Mouse (Mus musculus) NIH3T3 (cell line): ENCODE measurements around the gene Mark3.
"Not testable (repeated sequence)": the region's sequence is repeated elsewhere in the genome, so short reads cannot be mapped to it uniquely, and the experiment has no call there.

ENCODE experiments used
- DNase-seq: peaks from one replicate; pipeline ENCODE4 v3.0.0-alpha.2; 2012; ENCODE audit warnings: low read depth

Mark3 gene

DNA sequence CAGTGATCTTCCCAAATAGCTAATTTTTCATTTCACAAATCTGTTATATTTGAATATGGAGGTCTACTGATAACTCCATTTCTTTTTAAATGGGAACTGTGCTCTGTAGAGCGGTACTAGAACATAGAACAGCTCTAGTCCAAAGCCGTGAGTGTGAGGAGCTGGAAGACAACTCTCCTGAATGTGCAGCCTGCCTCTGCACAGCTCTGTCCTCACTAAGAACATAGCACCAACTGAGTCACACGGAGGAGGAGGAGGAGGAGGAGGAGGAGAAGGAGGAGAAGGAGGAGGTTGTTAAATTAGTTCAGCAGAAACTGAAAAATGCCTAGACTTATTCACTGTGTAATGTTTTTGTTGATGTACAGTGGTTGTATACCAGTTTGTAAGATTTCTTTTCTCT, 78.6 kb downstream of the Mark3 start:
- no peak for DNase-seq

DNA sequence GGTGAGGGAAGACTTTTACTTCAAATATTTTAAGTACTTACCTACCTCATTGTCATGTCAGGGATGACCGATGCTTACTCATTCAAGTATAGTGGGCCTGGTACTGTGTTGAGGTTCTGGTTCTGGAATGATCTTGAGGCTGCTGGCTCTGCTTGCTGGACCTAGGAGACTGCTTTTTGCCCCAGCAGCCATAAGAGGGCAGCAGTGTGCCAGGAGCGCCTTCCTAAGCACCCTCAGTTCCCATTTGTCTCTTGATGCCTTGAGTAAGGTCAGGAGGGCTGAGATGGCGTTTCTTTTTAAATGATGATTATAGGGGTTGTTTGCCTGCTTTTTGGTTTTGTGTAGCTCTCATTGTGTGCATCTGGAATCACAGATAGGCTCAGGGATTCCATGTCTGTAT, 79.1 kb downstream of the Mark3 start:
- peak; percentile 87 for DNase-seq

DNA sequence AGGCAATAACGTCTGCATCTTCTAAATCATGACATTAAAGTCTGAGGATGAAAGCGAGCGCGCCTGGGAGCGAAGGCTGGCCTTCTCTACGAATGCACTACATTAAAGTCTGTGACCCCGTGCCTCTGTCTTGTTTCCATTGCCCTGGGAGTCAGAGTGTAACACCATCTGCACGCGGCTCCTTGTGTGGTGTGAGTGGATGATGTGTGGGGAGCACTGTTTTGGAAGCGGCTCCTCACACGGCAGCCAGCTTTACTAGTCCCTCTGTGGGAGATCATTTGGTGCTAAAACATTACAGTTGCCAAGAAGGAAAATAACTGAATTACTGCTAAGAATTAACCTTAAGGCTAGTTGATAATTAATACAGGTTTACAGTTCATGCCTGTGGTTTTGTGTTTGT, 81.4 kb downstream of the Mark3 start:
- DNase-seq: no peak

DNA sequence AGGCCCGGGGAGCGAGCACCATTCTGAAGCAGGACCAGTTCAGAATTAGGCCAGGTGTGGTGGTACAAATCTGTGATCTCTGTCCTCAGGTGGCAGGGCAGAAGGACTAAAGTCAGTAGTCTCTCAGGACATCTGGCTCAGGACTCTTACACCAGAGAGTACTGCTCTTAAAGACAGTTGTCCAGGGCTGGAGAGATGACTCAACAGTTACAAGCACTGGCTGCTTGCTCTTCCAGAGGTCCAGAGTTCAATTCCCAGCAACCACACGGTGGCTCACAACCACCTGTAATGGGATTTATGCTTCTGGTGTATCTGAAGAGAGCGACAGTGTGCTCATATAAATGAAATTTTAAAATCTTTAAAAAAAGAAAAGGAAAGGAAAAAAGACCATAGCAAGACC, 85.0 kb downstream of the Mark3 start:
- DNase-seq: no peak

DNA sequence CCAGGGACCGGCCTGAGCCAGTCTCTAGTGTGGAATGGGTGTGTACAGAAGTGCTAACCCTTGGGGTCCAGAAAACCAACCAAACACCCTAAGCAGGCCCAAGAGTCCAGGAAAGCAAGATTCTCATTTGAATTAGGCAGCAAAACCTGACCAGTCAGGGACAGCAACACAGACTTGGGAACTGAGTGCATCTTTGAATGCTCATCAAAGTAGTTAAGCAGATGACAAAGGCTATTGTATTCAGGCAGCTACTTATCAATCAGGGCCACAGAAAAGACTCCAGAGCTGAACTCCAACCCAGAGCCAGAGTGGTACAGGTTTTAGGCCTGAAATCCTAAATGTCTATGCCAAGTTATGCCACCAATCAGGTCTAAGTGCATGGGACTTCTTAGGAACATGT, 86.3 kb downstream of the Mark3 start:
- DNase-seq: no peak

DNA sequence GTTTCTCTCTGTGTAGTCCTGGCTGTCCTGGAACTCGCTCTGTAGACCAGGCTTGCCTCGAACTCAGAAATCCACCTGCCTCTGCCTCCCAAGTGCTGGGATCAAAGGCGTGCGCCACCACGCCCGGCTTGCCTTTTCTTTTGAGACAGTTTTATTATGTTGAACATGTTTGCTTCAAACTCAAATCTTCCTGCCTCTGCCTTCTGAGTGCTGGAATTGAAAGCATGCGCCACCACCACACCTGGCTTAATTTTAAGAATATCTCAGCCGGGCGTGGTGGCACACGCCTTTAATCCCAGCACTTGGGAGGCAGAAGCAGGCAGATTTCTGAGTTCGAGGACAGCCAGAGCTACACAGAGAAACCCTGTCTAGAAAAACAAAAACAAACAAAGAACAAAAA, 87.2 kb downstream of the Mark3 start:
- not testable (repeated sequence) for DNase-seq

DNA sequence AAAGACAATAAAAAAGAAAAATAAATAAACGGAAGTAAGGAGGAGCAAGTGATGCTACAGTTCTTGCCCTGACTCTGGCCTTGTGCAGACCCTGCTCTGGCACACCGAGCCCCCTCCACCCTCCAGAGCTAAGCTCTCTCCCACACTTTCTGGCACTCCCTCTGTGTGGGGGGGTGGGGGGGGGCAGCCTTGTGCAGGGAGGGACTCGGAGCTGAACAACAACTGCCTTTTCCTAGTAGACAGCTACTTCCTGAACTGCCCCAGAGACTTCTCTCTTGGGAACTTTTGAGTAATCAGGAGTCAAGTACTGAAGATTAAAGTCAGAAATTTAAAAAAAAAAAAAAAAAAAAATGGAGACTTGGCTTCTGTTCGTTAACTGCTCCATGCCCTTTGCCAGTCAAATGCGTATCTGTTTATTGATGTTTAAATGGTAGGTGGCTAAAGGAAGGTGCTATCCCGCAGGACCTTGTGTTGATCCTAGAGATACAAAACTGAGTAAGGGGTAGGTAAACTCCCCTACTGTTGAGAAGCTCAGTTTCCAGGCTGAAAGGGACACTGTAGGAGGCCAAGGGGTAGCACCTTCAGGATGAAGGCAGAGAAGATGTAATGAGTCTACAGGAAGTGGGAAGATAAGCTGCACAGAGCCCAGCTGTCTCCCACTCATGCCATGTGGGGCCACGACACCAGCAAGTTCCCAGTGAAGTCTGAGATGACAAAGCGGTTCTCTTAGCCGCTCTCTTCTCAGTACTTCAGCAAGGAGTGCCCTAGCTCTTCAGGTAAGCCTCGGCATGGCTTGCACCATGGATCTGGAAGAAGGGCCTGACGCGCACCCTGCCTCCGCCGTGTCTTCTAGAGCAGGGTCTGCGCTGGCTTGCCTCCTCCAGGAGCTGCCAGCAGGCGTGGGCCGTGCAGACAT, 89.2 kb downstream of the Mark3 start:
- DNase-seq: no peak

DNA sequence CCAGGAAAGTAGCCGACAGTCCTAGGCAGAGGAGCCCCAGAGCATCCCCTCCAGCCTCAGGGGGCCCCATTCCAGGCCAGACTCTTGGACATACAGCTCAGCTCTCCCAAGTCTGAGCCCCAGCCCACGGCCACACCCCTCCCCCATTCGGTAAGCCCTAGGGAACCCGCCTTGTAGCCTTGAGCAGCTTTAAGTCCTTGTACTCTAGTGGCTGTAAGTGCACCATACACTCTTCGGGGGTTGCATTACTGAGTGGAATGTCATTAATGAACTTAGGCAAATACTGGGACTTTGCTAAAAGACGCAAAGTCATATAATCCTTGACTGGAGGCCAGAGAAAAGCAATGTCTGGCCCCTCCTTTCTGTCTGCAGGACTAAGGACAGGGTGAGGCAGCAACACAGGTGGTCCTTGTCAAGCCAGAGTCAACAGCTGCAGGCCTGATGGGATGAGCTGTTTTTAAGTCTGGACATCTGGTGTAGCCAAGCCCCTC, 89.9 kb downstream of the Mark3 start:
- DNase-seq: no peak

DNA sequence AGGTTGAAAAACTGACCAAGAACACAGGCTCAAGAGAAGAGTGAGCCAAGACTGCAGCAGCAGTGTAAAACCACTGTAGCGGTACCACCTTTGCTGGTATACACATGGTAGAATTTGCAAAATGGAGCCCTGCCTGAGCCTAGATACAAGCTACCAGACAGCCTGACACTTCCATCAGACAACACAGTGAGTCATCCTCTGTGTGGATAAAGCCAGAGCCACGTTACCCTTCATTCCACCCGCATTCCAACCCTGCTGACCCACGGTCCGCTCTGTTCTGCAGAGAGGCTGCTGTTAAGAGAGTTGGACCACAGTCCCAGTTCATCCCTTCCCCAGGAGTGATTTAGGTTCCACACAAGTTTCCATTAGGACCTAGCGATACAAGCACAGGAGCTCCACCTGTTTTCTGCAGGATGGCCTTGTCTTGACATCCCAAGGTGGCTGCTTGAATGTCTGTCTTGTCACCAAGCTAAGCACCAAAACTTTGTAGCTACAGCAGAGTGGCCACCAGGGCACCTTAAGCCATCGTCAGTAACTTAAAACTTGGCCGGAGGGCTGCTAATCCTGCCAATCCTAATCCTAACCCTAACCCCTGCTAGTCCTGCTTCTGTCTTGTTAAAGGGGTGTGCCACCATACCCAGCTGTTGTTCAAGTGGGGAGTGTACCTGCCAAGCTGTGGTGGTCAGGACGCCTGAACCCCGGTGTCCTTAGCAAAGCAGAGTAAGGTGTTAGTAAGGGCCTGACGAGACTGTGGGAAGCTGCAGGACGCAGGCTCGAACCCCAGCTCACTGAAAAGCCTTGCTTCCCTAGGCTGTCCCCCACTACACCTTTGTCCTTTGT, 90.9 kb downstream of the Mark3 start:
- DNase-seq: peak; percentile 52

DNA sequence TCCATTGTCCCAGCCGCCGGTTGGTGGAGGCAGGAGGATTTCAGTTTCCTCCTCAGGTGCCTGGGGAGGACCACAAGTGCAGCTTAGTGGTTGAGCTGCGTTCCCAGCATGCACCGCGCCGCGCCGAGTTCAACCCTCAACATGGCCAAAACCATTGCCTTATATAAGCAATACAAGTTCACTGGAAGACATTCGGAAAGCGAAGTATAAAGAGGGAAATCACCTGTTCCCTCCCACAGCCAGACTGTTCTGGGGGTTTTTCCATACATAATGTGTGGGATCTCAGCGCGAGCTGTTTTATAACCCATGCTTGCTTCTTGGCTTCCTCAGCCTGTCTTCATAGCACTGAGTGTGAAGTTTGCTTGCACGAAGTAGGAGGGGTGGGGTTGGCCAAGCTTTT, 92.1 kb downstream of the Mark3 start:
- DNase-seq: no peak

DNA sequence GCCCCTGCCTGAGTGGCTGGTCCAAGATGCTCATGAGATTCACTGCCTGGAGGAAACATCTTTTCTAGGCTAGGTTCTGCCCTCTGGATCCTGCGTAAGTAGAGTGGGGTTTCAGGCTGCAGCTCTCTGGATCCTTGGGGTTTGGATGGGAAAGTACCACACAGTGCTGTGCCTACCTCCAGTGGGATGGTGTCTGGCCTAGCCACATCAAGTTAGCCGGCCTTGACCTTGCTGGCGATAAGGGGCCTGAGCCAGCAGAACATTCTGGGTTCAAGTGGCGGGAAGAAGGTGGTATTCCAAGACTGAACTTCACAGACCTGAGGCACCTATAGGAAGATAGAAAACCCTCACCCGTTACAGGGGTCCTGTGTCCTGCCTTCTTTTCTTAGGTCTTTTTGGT, 93.1 kb downstream of the Mark3 start:
- DNase-seq: no peak

DNA sequence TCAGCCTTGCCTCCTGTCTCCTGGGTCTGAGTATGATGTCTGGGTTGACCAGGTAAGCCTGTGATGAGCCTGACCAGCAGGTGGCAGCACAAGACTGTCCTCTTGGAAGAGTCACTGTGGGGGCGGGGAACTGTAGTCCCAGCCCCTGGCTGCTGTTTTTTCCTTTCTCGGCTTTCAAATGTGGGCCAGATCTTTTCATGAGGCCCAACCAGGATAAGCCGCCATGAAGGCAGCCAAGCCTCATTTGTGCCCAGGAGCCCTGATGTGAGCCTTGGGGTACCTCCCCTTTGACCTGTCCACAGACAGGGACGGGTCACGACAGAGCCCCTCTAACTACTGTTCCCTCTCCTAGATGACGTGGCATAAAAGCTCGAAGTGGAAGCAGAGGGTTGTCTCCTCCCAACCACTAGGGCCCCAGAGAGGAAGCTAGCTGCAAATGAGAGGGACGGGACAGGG, 94.2 kb downstream of the Mark3 start:
- DNase-seq: peak; percentile 99

DNA sequence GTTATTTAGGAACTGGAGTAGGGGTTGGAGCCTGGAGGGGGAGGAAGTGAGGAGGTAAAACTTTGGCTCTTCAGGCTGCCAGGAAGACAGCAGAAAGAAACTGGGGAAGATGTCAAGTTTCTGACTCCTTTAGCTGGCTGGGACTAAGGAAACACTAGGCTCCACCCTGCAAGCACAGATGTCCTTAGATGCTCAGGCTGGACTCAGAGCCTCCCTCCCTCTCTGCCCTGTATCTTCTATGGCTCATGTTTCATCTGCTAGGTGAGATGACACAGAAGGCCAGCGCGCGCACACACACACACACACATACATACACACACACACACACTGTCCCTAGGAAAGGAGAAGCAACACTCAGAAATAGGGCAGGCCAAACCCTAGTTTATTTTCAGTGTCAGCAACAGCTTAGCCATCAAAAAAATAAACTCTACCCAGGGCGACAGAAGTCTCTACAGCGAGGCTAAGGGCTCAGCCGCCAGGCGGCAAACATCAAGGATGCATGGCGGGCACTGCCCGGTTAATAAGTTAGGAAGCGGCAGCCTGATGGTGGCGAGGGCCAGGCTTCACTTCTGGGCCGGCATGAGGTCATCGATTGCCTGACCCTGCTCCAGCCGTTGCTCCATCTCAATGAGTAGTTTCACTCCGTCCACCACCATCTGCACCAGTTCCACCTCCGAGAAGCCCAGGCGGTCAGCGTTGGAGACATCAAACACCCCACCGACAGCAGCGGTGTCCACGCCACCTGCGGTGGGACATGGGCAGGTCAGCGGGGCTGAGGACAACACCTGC, 94.9 kb downstream of the Mark3 start:
- peak; percentile 74 for DNase-seq

DNA sequence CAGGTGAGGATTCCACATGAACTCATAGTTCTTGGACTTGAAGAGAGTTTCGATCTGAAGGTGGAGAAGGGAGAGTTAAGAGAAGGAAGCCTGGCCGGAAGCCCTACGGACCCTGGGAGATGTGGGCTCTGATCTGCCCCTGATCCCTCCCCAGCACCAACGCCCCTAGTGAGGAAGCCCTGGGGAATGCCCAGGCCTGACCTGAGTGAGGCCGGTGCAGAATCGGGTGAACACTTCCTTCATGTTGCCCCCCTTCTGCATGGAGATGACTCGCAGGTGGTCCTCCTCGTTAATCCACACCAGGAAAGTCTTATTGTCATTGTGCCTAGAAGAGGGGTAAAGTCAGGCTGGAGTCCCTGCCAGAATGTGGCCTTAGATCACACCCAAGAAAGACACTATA, 95.6 kb downstream of the Mark3 start:
- no peak for DNase-seq

DNA sequence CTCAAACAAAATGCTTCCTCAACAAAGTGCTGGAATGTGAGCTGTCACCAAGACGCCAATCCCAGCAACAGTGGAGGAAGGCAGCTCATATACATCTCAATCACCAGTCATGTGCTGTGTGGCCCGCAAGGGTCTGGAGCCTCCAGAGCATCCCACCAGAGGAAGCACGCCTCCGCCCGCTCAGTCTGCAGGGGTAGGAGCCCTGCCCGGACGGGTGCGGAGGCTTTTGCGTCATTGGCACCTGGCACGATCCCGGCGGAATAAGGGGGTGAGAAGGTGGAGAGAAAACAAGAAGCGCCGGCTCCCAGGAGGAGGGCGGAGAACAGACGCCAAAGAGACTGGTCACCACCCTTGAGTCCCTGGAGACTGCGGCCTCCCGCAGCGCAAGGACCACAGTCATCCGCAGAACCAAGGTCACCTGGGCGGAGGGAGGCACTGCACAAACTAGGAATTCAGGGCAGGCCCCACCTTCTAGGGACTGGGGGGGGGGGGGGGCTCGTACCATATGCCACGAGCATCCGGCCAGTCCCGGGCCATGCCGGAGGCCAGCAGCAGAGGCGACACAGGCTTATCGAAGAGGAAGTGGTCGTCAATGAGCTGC, 96.1 kb downstream of the Mark3 start:
- no peak for DNase-seq

DNA sequence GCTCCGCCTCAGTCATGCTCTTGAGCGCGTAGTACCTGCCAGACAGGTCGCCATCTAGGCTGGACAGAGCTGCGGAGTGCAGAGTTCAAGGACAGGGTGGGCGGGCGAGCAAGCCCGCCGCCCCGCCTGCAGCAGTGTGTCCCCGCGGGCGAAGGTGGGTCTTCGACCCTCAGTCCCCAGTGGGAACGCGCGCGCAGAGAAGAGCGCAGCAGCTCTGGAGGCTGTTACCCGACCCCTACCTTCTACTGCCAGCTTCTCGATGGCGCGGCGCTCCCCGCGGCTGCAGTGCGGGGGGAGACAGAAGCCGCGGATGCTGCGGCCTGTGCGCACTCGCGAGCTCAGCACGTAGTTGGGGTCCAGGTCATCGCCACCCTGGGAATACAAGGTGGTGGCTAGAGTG, 96.7 kb downstream of the Mark3 start:
- DNase-seq: no peak

DNA sequence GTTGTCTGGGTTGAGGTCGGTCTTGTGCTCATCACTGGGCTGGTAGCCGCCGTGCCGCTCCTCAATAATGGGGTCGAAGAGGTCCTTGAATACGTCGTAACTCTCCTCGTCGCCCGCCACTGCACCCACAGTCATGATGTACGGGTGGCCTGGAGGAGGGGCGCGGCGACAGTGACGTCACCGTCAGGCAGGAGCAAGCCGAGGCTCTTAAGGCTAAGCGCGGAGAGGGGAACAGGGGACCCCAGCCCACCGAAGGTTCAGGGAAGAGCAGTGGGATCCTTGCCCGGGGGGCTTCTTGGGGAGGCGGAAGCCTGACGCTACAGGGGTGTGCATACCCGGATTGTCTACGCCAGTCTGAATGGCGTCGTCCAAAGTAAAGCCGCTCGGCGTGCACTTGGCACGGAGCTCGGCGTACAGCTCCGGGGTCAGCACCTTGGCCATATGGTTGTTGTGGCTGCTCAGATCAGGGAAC, 97.1 kb downstream of the Mark3 start:
- no peak for DNase-seq

DNA sequence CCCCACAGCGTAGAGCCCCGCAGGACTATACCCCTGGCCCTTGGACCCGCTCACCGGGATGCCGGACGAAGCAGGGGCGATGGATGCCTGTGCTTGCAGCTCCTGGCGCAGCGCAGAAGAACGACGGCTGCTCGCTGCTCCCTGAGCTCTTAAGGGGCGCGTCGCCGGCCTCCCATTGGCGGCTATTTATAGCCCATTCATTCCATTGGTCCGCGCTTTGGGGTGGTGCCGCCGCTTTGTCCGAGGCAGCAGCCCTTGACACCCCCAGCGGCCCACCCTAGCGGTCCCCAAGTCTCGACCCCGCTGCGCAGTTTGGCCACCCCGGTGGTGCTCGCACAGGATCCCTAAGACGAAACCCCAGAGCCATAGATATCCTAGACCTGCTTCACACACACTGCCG, 97.9 kb downstream of the Mark3 start, which contains the start of gene Ckb:
Gene Ckb, minus strand, starts transcription at position 163 of the 400 bp plus-strand sequence.
- DNase-seq: no peak

DNA sequence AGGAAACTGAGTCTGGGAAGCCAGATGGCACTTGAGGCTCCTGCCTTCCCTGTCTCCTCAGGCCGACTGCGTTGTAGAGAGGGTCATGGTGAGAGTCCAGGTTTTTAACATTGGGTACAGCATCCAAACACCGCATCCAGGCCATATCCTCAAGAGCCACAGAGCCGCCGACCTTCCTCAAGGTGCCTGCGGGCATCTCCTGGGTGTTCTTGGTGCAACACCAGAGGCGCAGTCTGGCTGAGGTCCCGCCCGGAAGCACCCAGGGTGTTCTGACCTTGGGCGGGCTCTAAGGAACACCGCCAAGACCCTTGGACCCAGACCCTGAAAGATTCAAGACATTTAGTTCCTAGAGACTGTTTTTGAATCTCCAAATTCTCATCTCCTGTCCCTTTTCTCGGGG, 98.3 kb downstream of the Mark3 start:
- no peak for DNase-seq

DNA sequence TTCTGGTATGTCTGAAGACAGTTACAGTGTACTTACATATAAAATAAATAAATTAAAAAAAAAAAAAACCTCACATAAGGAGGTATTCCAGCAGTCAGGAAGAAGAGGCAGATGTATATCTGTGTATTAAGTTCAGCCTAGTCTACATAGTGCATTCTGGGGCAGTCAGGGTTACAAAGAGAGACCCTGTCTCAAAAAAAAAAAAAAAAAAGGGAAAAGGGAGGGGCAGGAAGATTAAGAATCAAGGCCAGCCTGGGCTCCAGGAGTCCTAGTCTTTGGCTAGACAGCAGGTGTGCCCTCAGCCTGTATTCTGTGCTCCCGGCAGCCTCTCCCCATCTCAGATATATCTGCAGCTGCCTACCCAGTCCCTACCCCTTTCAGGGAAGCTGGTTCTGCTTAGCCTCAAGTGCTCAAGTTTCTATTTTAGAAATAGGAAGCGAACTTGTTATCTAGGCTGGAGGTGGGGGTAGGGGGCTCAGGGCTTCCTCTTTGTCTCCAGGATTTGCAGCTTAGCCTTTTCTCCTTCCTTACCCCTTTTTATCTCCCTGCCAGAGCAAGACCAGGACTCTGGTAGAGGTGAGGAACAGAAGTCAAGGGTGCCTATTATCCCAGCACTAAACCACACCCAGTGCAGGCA, 100.6 kb downstream of the Mark3 start:
- DNase-seq: no peak
